Mouse (Mus musculus): ENCODE results near the gene Epha2. TPM values are rescaled to one million over a fixed set of nuclear protein-coding genes. Genes with fewer than 3 reads are reported as not detected.

Gene Epha2
- polyA plus RNA-seq, 1 experiment, result not detected

- Histone ChIP-seq H3K27ac (ENCODE audit: insufficient read depth, low read depth, low read length) (no peak overlapping the region), H3K4me1 (ENCODE audit: control insufficient read depth, insufficient read depth, low read length) (no peaks in the 10 kb centered on the region), H3K4me3 (ENCODE audit: insufficient read depth, low read depth, low read length) (no peak overlapping the region)
- TF ChIP-seq POLR2A (IDR thresholded peaks at IDR 0.05; ENCODE audit: insufficient read depth, low read depth, low read length) (no peak), CTCF (IDR thresholded peaks at IDR 0.05; ENCODE audit: insufficient read depth, low read depth, low read length) (no peak)
- 84% methylated on average over 3 of the region's 3 CpGs for WGBS
Measured at GRCm38 (mm10) chr4:141267250-141267649, 33.8 kb upstream of the Epha2 start.

GRCm38 (mm10) chr4:141267837-141268236, 33.2 kb upstream of the Epha2 start:
- Histone ChIP-seq H3K27ac (ENCODE audit: insufficient read depth, low read depth, low read length) (no peak overlapping the region), H3K4me1 (ENCODE audit: control insufficient read depth, insufficient read depth, low read length) (0 out of 2 replicates have a peak, but pooled peaks cover under 1% of the 10 kb centered on the region), H3K4me3 (ENCODE audit: insufficient read depth, low read depth, low read length) (no peak overlapping the region)
- TF ChIP-seq POLR2A (IDR thresholded peaks at IDR 0.05; ENCODE audit: insufficient read depth, low read depth, low read length) (no peak), CTCF (IDR thresholded peaks at IDR 0.05; ENCODE audit: insufficient read depth, low read depth, low read length) (peak; percentile 61; the same call in 1 of the 2 replicates)
- 19% methylated on average over 9 of the region's 9 CpGs for WGBS

DNA sequence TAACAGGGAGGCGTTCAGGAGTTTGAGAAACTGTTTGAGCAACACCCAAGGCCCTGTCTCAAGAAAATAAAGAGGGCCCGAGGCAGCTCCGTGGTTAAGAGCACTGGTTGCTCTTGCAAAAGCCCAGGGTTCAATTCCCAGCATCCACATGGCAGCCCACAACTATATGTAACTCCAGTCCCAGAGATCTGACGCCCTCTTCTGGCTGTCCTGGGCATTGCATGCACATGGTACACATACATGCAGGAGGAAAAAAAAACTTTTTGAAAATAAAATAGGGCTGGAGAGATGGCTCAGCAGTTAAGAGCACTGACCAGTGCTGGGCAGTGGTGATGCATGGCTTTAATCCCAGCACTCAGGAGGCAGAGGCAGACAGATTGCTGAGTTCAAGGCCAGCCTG, 32.7 kb upstream of the Epha2 start:
- peaks cover 5% of the 10 kb centered on the region for H3K4me1 ChIP-seq (ENCODE audit: control insufficient read depth, insufficient read depth, low read length)
- WGBS, result 58% methylated on average over 4 of the region's 4 CpGs
- TF ChIP-seq CTCF (IDR thresholded peaks at IDR 0.05; ENCODE audit: insufficient read depth, low read depth, low read length), result no peak
- TF ChIP-seq POLR2A (IDR thresholded peaks at IDR 0.05; ENCODE audit: insufficient read depth, low read depth, low read length), result no peak
- H3K4me3 ChIP-seq (ENCODE audit: insufficient read depth, low read depth, low read length), result no peak overlapping the region
- no peak overlapping the region for H3K27ac ChIP-seq (ENCODE audit: insufficient read depth, low read depth, low read length)

- no peak overlapping the region for H3K27ac ChIP-seq (ENCODE audit: insufficient read depth, low read depth, low read length)
- WGBS, result 53% methylated on average over 6 of the region's 6 CpGs
- no peak overlapping the region for H3K4me3 ChIP-seq (ENCODE audit: insufficient read depth, low read depth, low read length)
- TF ChIP-seq POLR2A (IDR thresholded peaks at IDR 0.05; ENCODE audit: insufficient read depth, low read depth, low read length), result no peak
- TF ChIP-seq CTCF (IDR thresholded peaks at IDR 0.05; ENCODE audit: insufficient read depth, low read depth, low read length), result no peak
- H3K4me1 ChIP-seq (ENCODE audit: control insufficient read depth, insufficient read depth, low read length), result peaks cover 7% of the 10 kb centered on the region
Measured at GRCm38 (mm10) chr4:141269080-141269479, 32.0 kb upstream of the Epha2 start.

DNA sequence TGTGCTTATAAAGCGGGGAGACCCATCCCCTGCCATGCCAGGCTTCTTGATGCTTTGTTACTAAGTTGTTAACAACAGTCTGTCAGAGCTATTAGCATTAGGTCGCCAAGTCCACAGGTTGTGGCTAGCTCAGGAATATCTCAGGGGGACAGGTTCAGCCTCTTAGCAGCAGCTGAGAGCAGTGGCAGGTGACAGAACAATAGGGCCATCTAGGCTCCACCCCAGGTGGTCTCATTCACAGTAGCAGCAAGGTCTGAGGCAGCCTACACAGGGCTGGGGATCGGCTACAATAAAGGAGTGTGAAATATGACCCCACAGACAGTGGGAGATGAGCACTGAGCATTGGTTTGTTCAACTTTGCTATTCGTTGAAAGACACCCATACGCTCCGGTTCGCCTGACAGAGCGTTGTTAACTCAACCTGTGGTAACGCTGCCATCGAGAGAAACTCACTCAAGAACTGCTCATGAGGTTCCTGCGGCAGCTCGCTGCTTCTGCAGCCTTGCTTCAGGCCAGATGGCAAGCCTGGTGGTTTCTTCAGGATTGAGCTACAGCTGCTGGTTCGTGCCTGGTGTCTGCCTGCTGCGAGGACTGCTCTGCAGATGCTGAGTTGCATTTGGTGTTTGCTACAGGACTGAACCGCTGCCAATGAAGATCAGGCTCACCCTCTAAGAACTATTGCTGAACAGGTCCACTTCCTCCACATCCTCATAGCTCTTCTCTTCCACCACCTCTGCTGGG, 30.7 kb upstream of the Epha2 start:
- no peak for TF ChIP-seq CTCF (IDR thresholded peaks at IDR 0.05; ENCODE audit: insufficient read depth, low read depth, low read length)
- no peak for TF ChIP-seq POLR2A (IDR thresholded peaks at IDR 0.05; ENCODE audit: insufficient read depth, low read depth, low read length)
- WGBS, result 74% methylated on average over 15 of the region's 15 CpGs
- no peak overlapping the region for H3K4me3 ChIP-seq (ENCODE audit: insufficient read depth, low read depth, low read length)
- H3K27ac ChIP-seq (ENCODE audit: insufficient read depth, low read depth, low read length), result no peak overlapping the region
- H3K4me1 ChIP-seq (ENCODE audit: control insufficient read depth, insufficient read depth, low read length), result peaks cover 15% of the 10 kb centered on the region

- no peak overlapping the region for H3K27ac ChIP-seq (ENCODE audit: insufficient read depth, low read depth, low read length)
- H3K4me1 ChIP-seq (ENCODE audit: control insufficient read depth, insufficient read depth, low read length), result peaks cover 15% of the 10 kb centered on the region
- WGBS, result 83% methylated on average over 7 of the region's 7 CpGs
- H3K4me3 ChIP-seq (ENCODE audit: insufficient read depth, low read depth, low read length), result no peak overlapping the region
- TF ChIP-seq POLR2A (IDR thresholded peaks at IDR 0.05; ENCODE audit: insufficient read depth, low read depth, low read length) (no peak), CTCF (IDR thresholded peaks at IDR 0.05; ENCODE audit: insufficient read depth, low read depth, low read length) (no peak)
Measured at GRCm38 (mm10) chr4:141271228-141271627, 29.8 kb upstream of the Epha2 start.

- H3K4me1 ChIP-seq (ENCODE audit: control insufficient read depth, insufficient read depth, low read length), result peaks cover 15% of the 10 kb centered on the region
- no peak overlapping the region for H3K4me3 ChIP-seq (ENCODE audit: insufficient read depth, low read depth, low read length)
- TF ChIP-seq CTCF (IDR thresholded peaks at IDR 0.05; ENCODE audit: insufficient read depth, low read depth, low read length) (no peak), POLR2A (IDR thresholded peaks at IDR 0.05; ENCODE audit: insufficient read depth, low read depth, low read length) (no peak)
- 87% methylated on average over 6 of the region's 6 CpGs for WGBS
- H3K27ac ChIP-seq (ENCODE audit: insufficient read depth, low read depth, low read length), result no peak overlapping the region
Measured at GRCm38 (mm10) chr4:141271721-141272120, 29.3 kb upstream of the Epha2 start.

GRCm38 (mm10) chr4:141272878-141273277, 28.2 kb upstream of the Epha2 start:
- no peak overlapping the region for H3K27ac ChIP-seq (ENCODE audit: insufficient read depth, low read depth, low read length)
- peaks cover 15% of the 10 kb centered on the region for H3K4me1 ChIP-seq (ENCODE audit: control insufficient read depth, insufficient read depth, low read length)
- WGBS, result 28% methylated on average over 14 of the region's 14 CpGs
- TF ChIP-seq POLR2A (IDR thresholded peaks at IDR 0.05; ENCODE audit: insufficient read depth, low read depth, low read length) (no peak), CTCF (IDR thresholded peaks at IDR 0.05; ENCODE audit: insufficient read depth, low read depth, low read length) (no peak)
- no peak overlapping the region for H3K4me3 ChIP-seq (ENCODE audit: insufficient read depth, low read depth, low read length)

- 22% methylated on average over 12 of the region's 12 CpGs for WGBS
- H3K4me3 ChIP-seq (ENCODE audit: insufficient read depth, low read depth, low read length), result no peak overlapping the region
- no peak overlapping the region for H3K27ac ChIP-seq (ENCODE audit: insufficient read depth, low read depth, low read length)
- TF ChIP-seq POLR2A (IDR thresholded peaks at IDR 0.05; ENCODE audit: insufficient read depth, low read depth, low read length), result no peak
- TF ChIP-seq CTCF (IDR thresholded peaks at IDR 0.05; ENCODE audit: insufficient read depth, low read depth, low read length), result peak; percentile 92
- H3K4me1 ChIP-seq (ENCODE audit: control insufficient read depth, insufficient read depth, low read length), result peaks cover 15% of the 10 kb centered on the region
Measured at GRCm38 (mm10) chr4:141273296-141273695, 27.7 kb upstream of the Epha2 start.
